Mouse (Mus musculus): ENCODE measurements around the gene Atg9a. TPM values are rescaled to one million over a fixed set of nuclear protein-coding genes. Genes with fewer than 3 reads are reported as not detected.

Gene Atg9a
- total and polyA plus RNA-seq, 3 experiments, result 7.8 to 26.1 TPM; not detected in 1

GRCm38 (mm10) chr1:75179334-75180104 is 12.5 kb downstream of the Atg9a start (continued):
- TF ChIP-seq NRF1 (IDR thresholded peaks at IDR 0.05; ENCODE audit: insufficient read depth, low read depth, low read length, poor library complexity, severe bottlenecking), result no peak
- peak; percentile 55; the same call in 1 of the 2 replicates for TF ChIP-seq TBP (IDR thresholded peaks at IDR 0.05; ENCODE audit: low read depth, low read length)
- peak; percentile 75 for TF ChIP-seq GATA1 (IDR thresholded peaks at IDR 0.05; ENCODE audit: low read depth, low read length)
- no peak for TF ChIP-seq USF1 (IDR thresholded peaks at IDR 0.05; ENCODE audit: low read depth, low read length)
- peak; percentile 85 to 90 for TF ChIP-seq EP300 (IDR thresholded peaks at IDR 0.05; ENCODE audit: low read depth in 1 of 2, low read length in 2 of 2)
- peak; percentile 93; the same call in 1 of the 2 replicates for TF ChIP-seq MXI1 (IDR thresholded peaks at IDR 0.05; ENCODE audit: low read depth, low read length)
- no peak for TF ChIP-seq USF2 (IDR thresholded peaks at IDR 0.05; ENCODE audit: borderline replicate concordance in 1 of 2, insufficient read depth in 1 of 2, low read depth in 1 of 2, low read length in 2 of 2)
- TF ChIP-seq SIN3A (IDR thresholded peaks at IDR 0.05; ENCODE audit: low read length), result peak; percentile 100
- no peak; the same call in 1 of the 2 replicates for TF ChIP-seq POLR2AphosphoS2 (IDR thresholded peaks at IDR 0.05; ENCODE audit: low read length)
- TF ChIP-seq ZNF384 (IDR thresholded peaks at IDR 0.05; ENCODE audit: low read depth, low read length), result peak; percentile 100

- peak; percentile 97 for DNase-seq (ENCODE audit: low read depth, low spot score)
- Histone ChIP-seq H3K9me3 (replicated peaks; ENCODE audit: insufficient read depth, low read length) (no peaks in the 10 kb centered on the region), H3K79me2 (ENCODE audit: control insufficient read depth, insufficient read depth, low read length, poor library complexity) (no peaks in the 10 kb centered on the region), H3K27me3 (ENCODE audit: control insufficient read depth in 1 of 2, insufficient read depth in 2 of 2, low read length in 2 of 2) (no peaks in the 10 kb centered on the region), H3K4me1 (ENCODE audit: control insufficient read depth in 1 of 2, insufficient read depth in 2 of 2, low read length in 2 of 2) (peaks cover 0 to 4% of the 10 kb centered on the region in 2 experiments; a peak in 2 of 4 replicates), H3K9ac (ENCODE audit: control insufficient read depth, low read depth, low read length, poor library complexity, severe bottlenecking) (peak within 1 kb of the TSS; percentile 65), H3K36me3 (ENCODE audit: control insufficient read depth in 1 of 2, insufficient read depth in 2 of 2, low read length in 2 of 2) (no peaks in the 10 kb centered on the region; a peak in 2 of 4 replicates), H3K27ac (ENCODE audit: control insufficient read depth, low read depth, low read length) (peak within 1 kb of the TSS; percentile 48; the same call in 1 of the 2 replicates), H3K4me3 (ENCODE audit: control insufficient read depth in 1 of 2, insufficient read depth in 1 of 2, low read depth in 2 of 2, low read length in 2 of 2) (peak within 1 kb of the TSS; percentile 60 to 84)
- TF ChIP-seq MAFK (IDR thresholded peaks at IDR 0.05; ENCODE audit: borderline replicate concordance, low read depth, low read length) (no peak), GATA1 (IDR thresholded peaks at IDR 0.05; ENCODE audit: low read depth, low read length) (no peak), NELFE (IDR thresholded peaks at IDR 0.05; ENCODE audit: low read depth, low read length) (peak; percentile 56), MYB (IDR thresholded peaks at IDR 0.05; ENCODE audit: low read depth, low read length) (no peak), JUND (IDR thresholded peaks at IDR 0.05; ENCODE audit: low read depth, low read length) (no peak), TAL1 (IDR thresholded peaks at IDR 0.05; ENCODE audit: low read length) (no peak), TCF12 (IDR thresholded peaks at IDR 0.05; ENCODE audit: low read depth, low read length) (peak; percentile 68), CHD1 (IDR thresholded peaks at IDR 0.05; ENCODE audit: low read depth, low read length) (no peak), ELF1 (IDR thresholded peaks at IDR 0.05; ENCODE audit: low read depth, low read length) (no peak), EP300 (IDR thresholded peaks at IDR 0.05; ENCODE audit: low read depth in 1 of 2, low read length in 2 of 2) (no peak), GABPA (IDR thresholded peaks at IDR 0.05; ENCODE audit: low read depth, low read length) (no peak), ZKSCAN1 (IDR thresholded peaks at IDR 0.05; ENCODE audit: low read depth, low read length) (no peak), MEF2A (IDR thresholded peaks at IDR 0.05; ENCODE audit: extremely low read depth, insufficient replicate concordance, low read depth, low read length, poor library complexity, severe bottlenecking) (no peak), POLR2AphosphoS2 (IDR thresholded peaks at IDR 0.05; ENCODE audit: low read length) (peak; percentile 45; the same call in 1 of the 2 replicates), MYC (IDR thresholded peaks at IDR 0.05; ENCODE audit: low read depth, low read length) (0 out of 2 replicates have a peak, but pooled peaks have one; percentile 44), POLR2AphosphoS5 (IDR thresholded peaks at IDR 0.05; ENCODE audit: borderline replicate concordance, low read depth, low read length) (no peak), HCFC1 (IDR thresholded peaks at IDR 0.05; ENCODE audit: low read depth, low read length) (peak; percentile 64), CTCF (IDR thresholded peaks at IDR 0.05 in 2 of 3, conservative IDR thresholded peaks at IDR 0.05 in 1 of 3; ENCODE audit: control insufficient read depth in 1 of 3, insufficient read depth in 1 of 3, low read depth in 2 of 3, low read length in 3 of 3, poor library complexity in 1 of 3, severe bottlenecking in 1 of 3) (no peak), MXI1 (IDR thresholded peaks at IDR 0.05; ENCODE audit: low read depth, low read length) (peak; percentile 52), BHLHE40 (IDR thresholded peaks at IDR 0.05; ENCODE audit: borderline replicate concordance, low read depth, low read length) (no peak), MAZ (IDR thresholded peaks at IDR 0.05; ENCODE audit: low read depth, low read length) (peak; percentile 35; the same call in 1 of the 2 replicates), SMC3 (IDR thresholded peaks at IDR 0.05; ENCODE audit: low read depth, low read length) (no peak), ZC3H11A (IDR thresholded peaks at IDR 0.05; ENCODE audit: low read depth, low read length) (no peak)
Observed at GRCm38 (mm10) chr1:75168472-75169464, 23.2 kb downstream of the Atg9a start, which contains the start of gene Zfand2b. Gene Zfand2b, plus strand, starts transcription at chr1:75168646.
